Mouse (Mus musculus) CD4-positive, CD25-positive, alpha-beta regulatory T cell, adult 4 months (primary cell): ENCODE data around the gene Rbms2. TPM values are rescaled to one million over a fixed set of nuclear protein-coding genes. Genes with fewer than 3 reads are reported as not detected.
"Not testable (repeated sequence)": the region's sequence is repeated elsewhere in the genome, so short reads cannot be mapped to it uniquely, and the experiment has no call there.

Experiments
- ATAC-seq: one replicate; pipeline ENCODE4 v1.8.0; 2017
- polyA plus RNA-seq, 2 experiments: library from polyadenylated mRNA; unstranded; fragments of 100-300 nt; shearing (Covaris generic); gene quantifications; one replicate each; pipeline ENCODE4 v1.2.1; 2017

Gene Rbms2
- polyA plus RNA-seq, 2 experiments from 2014 or later: 24.9 to 31.7 TPM

DNA sequence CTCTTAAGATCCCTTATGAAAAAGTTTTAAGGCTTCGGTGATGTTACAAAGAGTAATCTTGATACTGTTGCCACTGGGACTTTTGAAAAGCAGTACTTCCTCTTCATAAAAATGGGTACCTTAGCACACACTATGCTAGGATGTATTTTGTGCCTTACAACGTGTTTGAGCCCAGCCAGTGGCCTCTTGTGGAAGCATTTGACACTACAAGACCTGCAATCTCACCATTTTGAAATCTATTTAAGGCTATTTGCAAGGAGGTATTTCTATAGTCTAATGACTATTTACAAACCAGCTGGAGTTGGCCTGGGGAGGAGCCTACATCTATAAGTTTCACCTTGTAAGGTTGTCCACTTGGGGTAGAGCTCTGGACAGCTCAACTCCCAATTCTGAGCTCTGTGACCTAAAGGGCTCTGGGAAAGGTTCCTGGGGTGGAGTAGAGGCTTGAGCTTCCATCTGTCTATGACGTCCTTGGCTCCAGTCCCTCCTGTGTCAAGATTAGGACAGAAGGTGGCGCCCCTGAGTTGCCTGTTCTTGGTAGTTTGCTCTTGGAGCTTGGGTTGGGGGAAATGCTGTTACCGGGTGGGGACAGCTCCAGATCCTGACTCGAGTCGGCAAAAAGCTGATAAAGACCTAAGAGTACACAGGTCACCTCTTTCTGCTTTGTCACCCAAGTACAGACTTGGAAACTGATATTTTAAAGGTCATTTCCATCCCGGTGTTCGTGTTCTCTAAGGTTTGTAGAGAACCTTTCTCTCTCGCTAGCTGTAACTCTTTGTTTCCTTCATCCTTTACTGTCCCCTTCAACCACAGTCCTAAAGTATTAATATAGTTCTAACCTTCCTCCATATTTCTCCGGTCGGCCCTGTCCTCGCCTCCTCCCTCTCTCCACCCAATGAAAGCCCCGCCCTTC, 89.2 kb downstream of the Rbms2 start:
- ATAC-seq: peak; percentile 59

DNA sequence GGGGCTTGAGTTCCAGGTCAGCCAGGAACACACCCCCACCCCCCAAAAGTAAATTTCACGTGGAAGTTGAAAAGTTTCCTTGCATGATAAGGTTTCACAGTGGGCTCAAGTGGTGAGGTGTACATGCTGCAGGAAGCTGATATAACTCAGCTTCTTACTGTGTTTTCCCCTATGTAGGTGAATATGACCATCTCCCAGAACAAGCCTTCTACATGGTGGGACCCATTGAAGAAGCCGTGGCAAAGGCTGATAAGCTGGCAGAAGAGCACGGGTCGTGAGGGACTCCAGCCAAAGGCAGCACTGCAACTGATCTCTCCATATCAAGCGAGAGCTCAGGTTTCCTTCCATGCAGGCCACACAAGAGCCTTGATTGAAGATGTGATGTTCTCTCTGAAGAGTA, 90.3 kb downstream of the Rbms2 start:
- no peak for ATAC-seq

DNA sequence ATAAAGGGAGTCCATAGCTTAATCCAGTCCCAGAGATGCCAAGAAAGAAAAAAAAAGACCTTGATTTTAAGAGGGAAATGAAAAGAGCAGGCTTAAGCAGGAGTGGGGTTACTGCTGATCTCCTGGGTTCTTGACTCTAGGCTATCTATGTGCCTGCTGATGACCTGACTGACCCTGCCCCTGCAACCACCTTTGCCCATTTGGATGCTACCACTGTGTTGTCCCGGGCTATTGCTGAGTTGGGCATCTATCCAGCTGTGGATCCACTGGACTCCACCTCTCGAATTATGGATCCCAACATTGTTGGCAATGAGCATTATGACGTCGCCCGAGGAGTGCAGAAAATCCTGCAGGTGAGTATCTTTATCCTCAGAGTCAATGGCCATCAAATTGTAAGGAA, 91.9 kb downstream of the Rbms2 start:
- no peak for ATAC-seq

DNA sequence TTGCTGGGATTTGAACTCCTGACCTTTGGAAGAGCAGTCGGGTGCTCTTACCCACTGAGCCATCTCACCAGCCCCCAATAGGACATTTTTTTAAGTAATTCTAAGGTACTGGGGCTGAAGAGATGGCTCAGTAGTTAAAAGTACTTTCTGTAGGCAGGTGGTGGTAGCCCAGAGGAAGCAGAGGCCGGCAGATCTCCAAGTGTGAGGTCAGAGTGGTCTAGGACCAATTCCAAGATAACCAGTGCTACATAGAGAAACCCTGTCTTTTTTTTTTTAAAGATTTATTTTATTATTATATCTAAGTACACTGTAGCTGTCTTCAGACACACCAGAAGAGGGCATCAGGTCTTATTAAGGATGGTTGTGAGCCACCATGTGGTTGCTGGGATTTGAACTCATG, 92.9 kb downstream of the Rbms2 start:
- not testable (repeated sequence) for ATAC-seq

DNA sequence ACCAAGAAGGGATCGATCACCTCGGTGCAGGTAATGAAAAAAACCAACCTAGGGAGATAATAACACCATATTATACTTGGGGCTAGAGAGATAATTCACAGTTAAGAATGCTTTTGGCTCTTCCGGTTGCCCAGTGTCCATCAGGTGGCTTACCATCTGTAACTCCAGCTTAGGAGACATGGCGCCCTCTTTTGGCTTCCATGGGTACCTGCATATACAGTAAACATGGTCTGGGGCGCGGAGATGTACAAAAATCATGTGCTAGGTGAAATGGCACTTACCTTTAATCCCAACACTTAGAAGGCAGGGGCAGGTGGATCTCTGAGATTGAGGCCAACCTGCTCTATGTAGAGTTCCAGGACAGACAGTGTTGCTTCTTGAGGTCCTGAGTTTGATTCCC, 93.7 kb downstream of the Rbms2 start:
- ATAC-seq: no peak

DNA sequence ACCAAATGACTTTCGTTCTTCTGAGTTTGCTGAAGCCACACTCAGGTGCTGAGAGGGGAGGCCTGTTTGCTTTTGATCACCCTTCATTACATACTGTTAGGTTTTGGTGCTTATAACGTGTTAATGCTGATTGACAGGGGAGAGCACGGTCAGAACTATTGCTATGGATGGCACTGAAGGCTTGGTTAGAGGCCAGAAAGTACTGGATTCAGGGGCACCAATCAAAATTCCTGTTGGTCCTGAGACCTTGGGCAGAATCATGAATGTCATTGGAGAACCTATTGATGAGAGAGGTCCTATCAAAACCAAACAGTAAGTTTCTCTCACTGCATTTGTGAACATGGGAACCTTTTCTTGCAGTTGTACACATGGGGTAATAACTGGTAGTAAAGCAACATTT, 95.9 kb downstream of the Rbms2 start:
- ATAC-seq: no peak

DNA sequence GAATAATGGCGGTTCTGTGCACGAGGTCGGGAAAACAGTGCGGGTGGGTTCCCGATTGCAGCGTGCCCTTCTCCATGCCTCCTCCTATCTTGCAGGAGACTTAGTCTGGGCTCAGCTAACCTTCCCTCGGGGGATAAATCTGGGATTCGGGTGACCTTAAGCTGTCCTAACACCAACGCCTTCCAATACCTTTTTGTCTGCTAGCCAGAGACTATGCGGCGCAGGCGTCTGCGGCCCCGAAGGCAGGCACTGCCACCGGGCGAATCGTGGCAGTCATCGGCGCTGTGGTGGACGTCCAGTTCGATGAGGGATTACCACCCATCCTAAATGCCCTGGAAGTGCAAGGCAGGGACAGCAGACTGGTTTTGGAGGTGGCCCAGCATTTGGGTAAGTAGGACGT, 96.4 kb downstream of the Rbms2 start:
- ATAC-seq: no peak

DNA sequence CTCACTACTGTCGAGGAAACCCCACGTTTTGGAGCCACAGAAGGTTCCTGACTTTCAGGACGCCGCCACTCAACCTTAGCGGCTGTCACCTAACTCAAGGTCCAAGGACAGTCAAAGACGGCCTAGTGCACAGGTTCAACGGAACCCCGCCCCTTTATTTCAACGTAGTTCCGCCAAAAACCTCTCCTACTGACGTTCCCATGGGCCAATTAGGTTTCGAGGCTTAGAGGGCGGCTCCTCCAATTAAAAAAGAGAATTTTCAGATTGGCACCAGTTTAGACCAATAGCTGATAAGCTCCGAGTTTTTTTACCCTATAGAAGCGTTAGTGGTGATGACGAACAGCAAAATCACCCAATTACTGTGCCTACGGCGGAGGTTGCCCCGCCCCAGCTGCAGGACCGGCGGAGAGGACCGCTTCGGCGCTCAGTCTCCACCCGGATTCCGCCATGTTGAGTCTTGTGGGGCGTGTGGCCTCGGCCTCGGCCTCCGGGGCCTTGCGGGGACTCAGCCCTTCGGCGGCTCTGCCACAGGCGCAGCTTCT, 97.1 kb downstream of the Rbms2 start, which contains the start of gene Atp5b:
Atp5b (plus strand) TSS at position 394 of the 542 bp plus-strand sequence.
- peak; percentile 96 for ATAC-seq

DNA sequence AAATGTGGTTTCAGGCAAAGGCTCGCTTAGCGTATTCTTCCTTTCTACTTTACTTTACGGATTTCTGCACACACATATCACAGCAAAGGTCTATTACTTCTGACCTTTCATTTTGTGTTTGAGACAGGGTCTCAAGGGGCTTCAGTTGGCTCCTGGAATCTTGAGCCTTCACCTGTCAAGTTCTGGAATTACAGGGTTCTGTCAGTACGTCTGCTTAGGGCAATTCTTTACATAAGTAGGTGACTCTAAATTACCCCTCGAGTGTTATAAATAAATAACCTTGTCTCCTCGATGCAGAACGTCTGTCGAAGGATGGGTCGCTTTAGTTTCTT, 97.7 kb downstream of the Rbms2 start:
- ATAC-seq: no peak

DNA sequence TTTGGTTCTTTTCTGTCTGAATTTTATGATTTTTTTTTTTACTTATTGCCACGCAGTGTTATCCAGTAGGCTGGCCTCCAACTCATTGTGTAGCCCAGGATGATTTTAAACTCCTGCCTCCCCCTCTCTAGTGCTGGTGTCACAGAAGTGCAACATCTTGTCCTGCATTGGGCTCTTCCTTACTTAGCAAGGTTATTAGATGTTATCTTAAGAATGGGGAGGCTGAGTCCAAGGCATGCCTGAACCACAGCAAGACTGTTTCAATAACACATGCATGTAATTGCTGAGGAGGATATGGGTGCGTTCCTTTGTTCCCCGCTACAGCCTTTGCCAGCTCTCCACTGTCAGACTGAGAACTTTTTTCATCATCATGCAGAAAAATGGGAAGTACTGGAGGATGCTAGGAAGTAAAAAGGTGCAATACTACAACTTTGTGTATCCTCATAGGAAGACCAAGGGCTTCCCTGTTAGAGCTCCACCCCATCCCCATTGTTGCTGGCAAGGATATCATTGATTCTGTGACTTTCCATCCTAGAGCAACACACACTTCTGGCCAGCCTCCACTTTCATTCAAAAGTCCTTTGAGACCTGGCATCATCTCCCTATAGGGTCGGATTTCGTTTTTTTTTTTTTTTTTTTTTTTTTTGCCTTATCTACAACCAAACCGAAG, 98.2 kb downstream of the Rbms2 start:
- ATAC-seq: no peak

Other genes with a start within 250 kb of the Rbms2 start
- not detected for gene Hsd17b6, start 172.7 kb downstream of the Rbms2 start, polyA plus RNA-seq
- gene Prim1, start 165.1 kb downstream of the Rbms2 start, polyA plus RNA-seq: 10 to 100 TPM; 18.9 to 20.2 TPM
- 100 to 1,000 TPM; 957 to 1,000 TPM for gene Naca, start 144.7 kb downstream of the Rbms2 start, polyA plus RNA-seq
- 100 to 1,000 TPM; 234 to 353 TPM for gene Ptges3, start 121.3 kb downstream of the Rbms2 start, polyA plus RNA-seq
- 100 to 1,000 TPM; 455 to 512 TPM for gene Atp5b, start 97.0 kb downstream of the Rbms2 start, polyA plus RNA-seq
- 10 to 100 TPM; 50.9 to 75.4 TPM for gene Baz2a, start 88.7 kb downstream of the Rbms2 start, polyA plus RNA-seq
- gene Gls2, start 14.2 kb upstream of the Rbms2 start, polyA plus RNA-seq: under 1 TPM in 1 of 2 experiments, not detected in 1; 0.32 TPM
- 10 to 100 TPM; 12.2 to 19.6 TPM for gene Spryd4, start 31.5 kb upstream of the Rbms2 start, polyA plus RNA-seq
- gene Mip, start 45.5 kb upstream of the Rbms2 start, polyA plus RNA-seq: not detected
- 10 to 100 TPM; 28.0 to 42.5 TPM for gene Timeless, start 51.8 kb upstream of the Rbms2 start, polyA plus RNA-seq
- not detected for gene Apon, start 73.8 kb upstream of the Rbms2 start, polyA plus RNA-seq
- gene Apof, start 88.4 kb upstream of the Rbms2 start, polyA plus RNA-seq: not detected
- 10 to 100 TPM; 58.1 to 92.7 TPM for gene Stat2, start 90.3 kb upstream of the Rbms2 start, polyA plus RNA-seq
- not detected for gene Il23a, start 118.5 kb upstream of the Rbms2 start, polyA plus RNA-seq
- 10 to 100 TPM; 24.4 to 48.3 TPM for gene Pan2, start 123.0 kb upstream of the Rbms2 start, polyA plus RNA-seq
- gene Cnpy2, start 142.2 kb upstream of the Rbms2 start, polyA plus RNA-seq: 100 to 1,000 TPM; 116 to 120 TPM
- 100 to 1,000 TPM; 124 to 182 TPM for gene Cs, start 157.4 kb upstream of the Rbms2 start, polyA plus RNA-seq
- gene Coq10a, start 188.7 kb upstream of the Rbms2 start, polyA plus RNA-seq: 10 to 100 TPM; 14.5 to 15.7 TPM
- 1 to 10 TPM; 2.3 to 3.3 TPM for gene Ankrd52, start 196.8 kb upstream of the Rbms2 start, polyA plus RNA-seq
- not detected for gene Slc39a5, start 220.9 kb upstream of the Rbms2 start, polyA plus RNA-seq
- gene Nabp2, start 231.2 kb upstream of the Rbms2 start, polyA plus RNA-seq: 10 to 100 TPM; 63.3 to 77.5 TPM
- gene Rnf41, start 231.4 kb upstream of the Rbms2 start, polyA plus RNA-seq: 10 to 100 TPM; 28.7 to 51.8 TPM